Mouse (Mus musculus): Measurements from ENCODE around the gene Klb.
"Not testable (repeated sequence)": the region's sequence is repeated elsewhere in the genome, so short reads cannot be mapped to it uniquely, and the experiment has no call there.

Gene Klb

DNA sequence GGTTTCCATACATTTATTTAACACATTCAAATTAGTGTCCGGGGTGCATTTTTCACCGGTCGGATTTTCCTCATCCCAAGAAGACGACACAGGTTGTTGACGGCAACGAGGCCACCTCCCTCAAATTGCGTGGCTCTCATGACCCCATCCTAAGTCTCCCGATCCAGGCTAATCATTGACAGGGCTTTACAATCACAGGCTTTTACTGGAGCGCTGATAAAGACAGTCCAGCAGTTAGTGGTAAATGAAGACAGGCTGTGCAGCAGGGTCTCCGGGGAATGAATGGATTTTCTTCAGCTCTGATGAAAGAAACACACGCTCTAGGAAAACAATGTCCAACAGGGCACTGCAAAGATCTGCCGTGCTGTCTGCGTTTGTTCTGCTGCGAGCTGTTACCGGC is at the start of gene Klb:
Klb (plus strand) TSS at position 147 of the 400 bp plus-strand sequence.
- in situ Hi-C loops (cut with MboI, MseI), result no loop called here

- in situ Hi-C loops (cut with MboI, MseI), result not testable (repeated sequence)
Measured at GRCm38 (mm10) chr5:65299623-65300022, 48.5 kb upstream of the Klb start.

- in situ Hi-C loops (cut with MboI, MseI), result no loop called here
Measured at GRCm38 (mm10) chr5:65300121-65300520, 48.0 kb upstream of the Klb start.

GRCm38 (mm10) chr5:65305516-65305915 is 42.6 kb upstream of the Klb start:
- in situ Hi-C loops (cut with MboI, MseI), result no loop called here

- in situ Hi-C loops (cut with MboI, MseI), result no loop called here
Measured at GRCm38 (mm10) chr5:65308208-65308607, 39.9 kb upstream of the Klb start.

- in situ Hi-C loops (cut with MboI, MseI), result no loop called here
Measured at GRCm38 (mm10) chr5:65308866-65309265, 39.2 kb upstream of the Klb start.

GRCm38 (mm10) chr5:65319176-65319575 is 28.9 kb upstream of the Klb start:
- in situ Hi-C loops (cut with MboI, MseI), result no loop called here

- in situ Hi-C loops (cut with MboI, MseI), result no loop called here
Measured at GRCm38 (mm10) chr5:65322165-65322564, 25.9 kb upstream of the Klb start.

DNA sequence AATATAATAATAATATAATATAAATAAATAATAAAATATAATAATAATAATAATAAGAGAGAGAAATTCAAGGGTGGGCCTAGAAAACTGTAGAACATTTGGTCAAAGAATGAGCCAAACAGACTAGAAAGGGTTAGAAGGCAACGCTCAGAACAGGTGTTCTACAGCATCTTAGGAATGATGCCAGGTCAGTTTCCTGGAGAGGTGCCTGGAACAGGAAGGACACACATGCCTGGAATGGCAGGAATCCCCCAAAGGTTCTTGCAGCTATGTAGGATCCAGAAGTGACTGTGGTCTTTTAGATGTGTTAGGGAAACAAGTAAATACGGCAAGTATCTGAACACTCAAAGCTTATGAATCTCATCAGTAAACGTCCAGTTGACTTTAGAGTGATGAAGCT is 23.8 kb upstream of the Klb start:
- in situ Hi-C loops (cut with MboI, MseI), result no loop called here

- in situ Hi-C loops (cut with MboI, MseI), result no loop called here
Measured at GRCm38 (mm10) chr5:65324758-65325355, 23.3 kb upstream of the Klb start.

- in situ Hi-C loops (cut with MboI, MseI), result no loop called here
Measured at GRCm38 (mm10) chr5:65326212-65326611, 21.9 kb upstream of the Klb start.

- in situ Hi-C loops (cut with MboI, MseI), result no loop called here
Measured at GRCm38 (mm10) chr5:65329971-65330370, 18.1 kb upstream of the Klb start.

- in situ Hi-C loops (cut with MboI, MseI), result no loop called here
Measured at GRCm38 (mm10) chr5:65334788-65335187, 13.3 kb upstream of the Klb start.

- in situ Hi-C loops (cut with MboI, MseI), result no loop called here
Measured at GRCm38 (mm10) chr5:65335298-65336074, 12.6 kb upstream of the Klb start, which contains the start of gene Rfc1. TSS of gene Rfc1 (minus strand) at chr5:65335670.

GRCm38 (mm10) chr5:65336075-65336355 is 12.1 kb upstream of the Klb start:
- in situ Hi-C loops (cut with MboI, MseI), result no loop called here

DNA sequence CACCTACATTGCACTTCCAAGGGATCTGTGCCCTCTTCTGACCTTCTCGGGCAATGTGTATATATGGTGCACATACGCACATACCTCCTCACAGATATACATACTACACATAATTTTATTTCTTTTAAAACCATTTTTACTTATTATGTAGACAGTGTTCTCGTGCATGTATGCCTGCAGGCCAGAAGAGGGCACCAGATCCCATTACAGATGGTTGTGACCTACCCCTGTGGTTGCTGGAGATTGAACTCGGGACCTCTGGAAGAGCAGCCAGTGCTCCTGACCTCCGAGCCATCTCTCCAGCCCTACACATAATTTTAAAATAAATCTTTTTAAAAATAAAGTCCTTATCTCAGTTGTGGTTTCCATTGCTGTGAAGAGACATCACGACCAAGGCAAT is 9.7 kb upstream of the Klb start:
- in situ Hi-C loops (cut with MboI, MseI), result no loop called here

- in situ Hi-C loops (cut with MboI, MseI), result loop anchor here (5.0 kb wide), 1 partner anchor 42 kb away; no protein-coding TSS in a partner anchor
Measured at GRCm38 (mm10) chr5:65340167-65340566, 7.9 kb upstream of the Klb start.

DNA sequence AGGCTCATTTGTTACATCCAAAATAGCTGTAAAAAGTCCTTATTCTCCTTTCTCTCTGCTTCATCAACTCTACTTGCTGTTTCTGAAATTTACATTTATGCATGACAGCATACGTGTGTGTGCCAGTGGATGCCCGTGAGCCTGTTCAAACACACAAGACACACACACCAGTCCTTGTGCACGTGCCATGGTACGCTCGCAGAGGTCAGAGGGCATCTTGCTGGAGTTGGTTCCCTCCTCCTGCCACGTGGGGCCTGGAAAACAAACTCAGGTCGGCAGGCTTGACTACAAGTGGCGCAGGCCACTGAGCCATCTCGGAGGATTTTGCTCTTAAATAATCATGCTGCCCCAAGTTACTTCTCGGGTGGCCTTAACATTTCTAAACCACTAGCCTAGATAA is 2.4 kb downstream of the Klb start:
- in situ Hi-C loops (cut with MboI, MseI), result no loop called here

DNA sequence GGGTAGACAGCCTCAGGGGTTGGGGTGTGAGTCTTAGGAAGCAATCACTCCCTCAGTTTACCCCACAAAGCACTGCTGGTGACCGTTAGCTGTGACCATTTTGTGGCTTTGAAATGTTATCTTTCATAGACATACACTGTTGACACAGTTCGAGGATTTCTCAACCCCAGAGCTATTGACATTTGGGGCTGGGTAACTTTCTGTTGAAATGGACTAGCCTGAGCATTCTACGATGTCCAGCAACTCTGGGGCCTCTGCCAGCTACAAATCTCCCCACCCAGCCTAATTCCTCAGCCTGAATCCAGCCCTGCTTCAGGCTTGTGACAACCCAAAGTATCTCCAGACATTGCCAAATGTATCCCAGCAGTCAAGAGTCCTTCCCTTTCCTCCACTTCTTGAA is 6.0 kb downstream of the Klb start:
- in situ Hi-C loops (cut with MboI, MseI), result no loop called here

- in situ Hi-C loops (cut with MboI, MseI), result no loop called here
Measured at GRCm38 (mm10) chr5:65354985-65355384, 6.9 kb downstream of the Klb start.

- in situ Hi-C loops (cut with MboI, MseI), result no loop called here
Measured at GRCm38 (mm10) chr5:65356851-65357250, 8.7 kb downstream of the Klb start.

GRCm38 (mm10) chr5:65357771-65358170 is 9.7 kb downstream of the Klb start:
- in situ Hi-C loops (cut with MboI, MseI), result no loop called here

- in situ Hi-C loops (cut with MboI, MseI), result loop anchor here (5.0 kb wide), 1 partner anchor 91 kb away; no protein-coding TSS in a partner anchor
Measured at GRCm38 (mm10) chr5:65367837-65368236, 19.7 kb downstream of the Klb start.
